Mouse (Mus musculus): ENCODE results near the gene Actr8. TPM values are rescaled to one million over a fixed set of nuclear protein-coding genes. Genes with fewer than 3 reads are reported as not detected.

The Actr8 gene
- polyA plus RNA-seq (2015; fragmentation: Nextera tagmentation; extraction: Ambion mirVana), result 74.6 TPM in 2 replicates

- Histone ChIP-seq H3K36me3 (peaks cover 65% of the 10 kb centered on the region), H3K9me3 (replicated peaks) (no peaks in the 10 kb centered on the region), H3K4me1 (peaks cover 11% of the 10 kb centered on the region), H3K4me2 (peak within 1 kb of the TSS; percentile 71), H3K4me3 (replicated peaks) (peak within 1 kb of the TSS; percentile 87), H3K9ac (replicated peaks) (peak within 1 kb of the TSS; percentile 92), H3K27ac (replicated peaks) (peak within 1 kb of the TSS; percentile 93), H3K27me3 (replicated peaks) (no peaks in the 10 kb centered on the region)
- peak; percentile 92 for ATAC-seq (ENCODE audit: low FRiP score)
- 2% methylated on average over 43 of the region's 44 CpGs for WGBS
Measured at GRCm38 (mm10) chr14:29978254-29979204, at the start of gene Actr8. Gene Actr8 (plus strand): TSS chr14:29978337.

DNA sequence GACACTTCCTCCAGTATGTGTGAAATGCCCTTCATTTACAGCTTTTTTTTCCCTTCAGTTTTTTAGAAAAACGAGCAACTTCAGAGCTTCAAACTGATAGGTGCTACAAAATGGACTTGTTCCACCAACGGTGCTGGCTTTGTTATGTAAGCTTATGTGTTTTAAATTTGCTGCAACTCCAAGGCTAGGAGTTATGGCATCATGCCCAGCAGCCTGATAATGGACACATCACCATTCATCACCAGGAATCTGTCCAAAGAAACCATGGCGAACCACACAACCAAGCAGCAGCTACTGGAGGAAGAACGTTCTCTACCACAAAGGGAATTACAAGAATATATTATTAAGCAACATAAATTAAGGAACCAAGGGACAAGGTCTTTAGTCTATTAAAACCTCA lies 49.2 kb upstream of the Actr8 start:
- Histone ChIP-seq H3K4me3 (replicated peaks) (no peak overlapping the region), H3K4me1 (no peaks in the 10 kb centered on the region), H3K4me2 (no peak overlapping the region), H3K36me3 (no peaks in the 10 kb centered on the region), H3K27me3 (replicated peaks) (no peaks in the 10 kb centered on the region), H3K27ac (replicated peaks) (no peak overlapping the region), H3K9me3 (replicated peaks) (0 out of 2 replicates have a peak, but pooled peaks cover 3% of the 10 kb centered on the region), H3K9ac (replicated peaks) (no peak overlapping the region)
- 57% methylated on average over 4 of the region's 4 CpGs for WGBS
- ATAC-seq (ENCODE audit: low FRiP score), result no peak

GRCm38 (mm10) chr14:29935516-29935915 lies 42.6 kb upstream of the Actr8 start:
- Histone ChIP-seq H3K27ac (replicated peaks) (0 out of 2 replicates have a peak overlapping the region, but pooled peaks have one; percentile 24), H3K36me3 (no peaks in the 10 kb centered on the region), H3K9me3 (replicated peaks) (no peaks in the 10 kb centered on the region), H3K9ac (replicated peaks) (no peak overlapping the region), H3K4me3 (replicated peaks) (no peak overlapping the region), H3K27me3 (replicated peaks) (no peaks in the 10 kb centered on the region), H3K4me1 (peaks cover 9% of the 10 kb centered on the region), H3K4me2 (no peak overlapping the region)
- WGBS, result 25% methylated on average over 5 of the region's 5 CpGs
- ATAC-seq (ENCODE audit: low FRiP score), result no peak

GRCm38 (mm10) chr14:29937466-29937865 lies 40.7 kb upstream of the Actr8 start:
- peaks cover 9% of the 10 kb centered on the region for H3K4me1 ChIP-seq
- H3K27me3 ChIP-seq (replicated peaks), result 0 out of 2 replicates have a peak, but pooled peaks cover 3% of the 10 kb centered on the region
- H3K27ac ChIP-seq (replicated peaks), result no peak overlapping the region
- no peaks in the 10 kb centered on the region for H3K9me3 ChIP-seq (replicated peaks)
- H3K9ac ChIP-seq (replicated peaks), result no peak overlapping the region
- H3K4me3 ChIP-seq (replicated peaks), result no peak overlapping the region
- H3K36me3 ChIP-seq, result no peaks in the 10 kb centered on the region
- 85% methylated on average over 15 of the region's 15 CpGs for WGBS
- ATAC-seq (ENCODE audit: low FRiP score), result no peak
- H3K4me2 ChIP-seq, result no peak overlapping the region

DNA sequence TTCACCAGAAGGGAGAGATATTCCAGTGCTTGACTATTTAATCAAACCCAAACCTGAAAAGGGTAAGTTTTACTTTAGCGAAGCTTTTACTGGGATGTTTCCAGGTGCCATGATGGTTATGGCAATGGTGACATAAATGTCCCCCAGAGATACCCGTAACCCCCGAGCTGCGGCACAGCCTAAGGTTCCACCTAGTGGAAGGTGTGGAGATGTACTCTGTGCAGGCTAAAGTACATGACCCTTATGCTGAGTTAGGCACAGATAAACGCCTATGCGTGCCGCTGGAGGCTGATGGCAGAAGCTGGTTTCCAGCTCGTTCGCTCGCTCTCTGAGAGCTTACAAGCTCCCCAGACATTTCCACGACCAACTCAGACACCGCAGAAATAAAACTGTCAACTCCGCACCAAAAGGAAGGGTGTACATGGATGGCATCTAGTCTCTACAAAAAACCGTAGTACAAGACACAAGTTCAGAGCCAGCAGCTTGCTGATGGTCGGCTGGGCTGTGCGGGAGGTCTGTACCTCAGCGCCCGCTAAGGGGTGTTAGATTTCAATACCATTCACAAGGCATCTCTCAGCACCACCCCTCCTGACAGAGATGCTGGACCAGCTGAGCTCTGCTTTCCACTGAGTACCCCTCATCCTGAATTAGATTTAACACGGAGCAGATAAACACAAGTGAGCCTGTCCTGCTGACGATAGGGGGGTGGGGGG lies 38.4 kb upstream of the Actr8 start:
- Histone ChIP-seq H3K4me1 (peaks cover 9% of the 10 kb centered on the region), H3K27ac (replicated peaks) (no peak overlapping the region), H3K36me3 (no peaks in the 10 kb centered on the region), H3K9ac (replicated peaks) (no peak overlapping the region), H3K4me3 (replicated peaks) (no peak overlapping the region), H3K9me3 (replicated peaks) (no peaks in the 10 kb centered on the region), H3K27me3 (replicated peaks) (0 out of 2 replicates have a peak, but pooled peaks cover 3% of the 10 kb centered on the region), H3K4me2 (peak overlapping the region; percentile 13; the same call in 1 of the 2 replicates)
- 56% methylated on average over 20 of the region's 20 CpGs for WGBS
- ATAC-seq (ENCODE audit: low FRiP score), result no peak

GRCm38 (mm10) chr14:29940313-29940812 lies 37.8 kb upstream of the Actr8 start:
- ATAC-seq (ENCODE audit: low FRiP score), result no peak
- H3K4me1 ChIP-seq, result peaks cover 9% of the 10 kb centered on the region
- peak overlapping the region; percentile 13; the same call in 1 of the 2 replicates for H3K4me2 ChIP-seq
- no peak overlapping the region for H3K9ac ChIP-seq (replicated peaks)
- H3K9me3 ChIP-seq (replicated peaks), result no peaks in the 10 kb centered on the region
- H3K27me3 ChIP-seq (replicated peaks), result 0 out of 2 replicates have a peak, but pooled peaks cover 3% of the 10 kb centered on the region
- WGBS, result 35% methylated on average over 10 of the region's 10 CpGs
- H3K27ac ChIP-seq (replicated peaks), result no peak overlapping the region
- H3K4me3 ChIP-seq (replicated peaks), result no peak overlapping the region
- no peaks in the 10 kb centered on the region for H3K36me3 ChIP-seq

DNA sequence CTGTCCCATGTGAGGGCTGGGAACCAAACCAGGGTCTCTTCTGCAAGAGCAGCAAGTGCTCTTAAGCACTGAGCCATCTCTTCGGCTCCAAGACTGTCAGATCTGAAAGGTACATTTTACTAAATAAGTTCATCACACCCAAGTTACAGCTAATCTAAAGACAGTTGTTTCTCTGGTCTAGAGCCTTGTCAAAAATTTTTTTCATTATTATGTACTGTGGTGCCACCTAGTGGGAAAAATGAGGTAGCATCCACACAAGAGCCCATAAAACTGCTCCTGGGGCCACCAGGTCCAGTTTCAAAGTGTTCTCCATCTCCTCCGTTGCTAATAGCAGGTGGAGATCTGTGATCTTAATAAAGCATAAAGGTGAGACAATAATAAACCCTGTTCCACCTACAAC lies 37.3 kb upstream of the Actr8 start:
- Histone ChIP-seq H3K27ac (replicated peaks) (no peak overlapping the region), H3K9ac (replicated peaks) (no peak overlapping the region), H3K9me3 (replicated peaks) (no peaks in the 10 kb centered on the region), H3K36me3 (no peaks in the 10 kb centered on the region), H3K27me3 (replicated peaks) (0 out of 2 replicates have a peak, but pooled peaks cover 3% of the 10 kb centered on the region), H3K4me1 (peaks cover 9% of the 10 kb centered on the region), H3K4me3 (replicated peaks) (no peak overlapping the region), H3K4me2 (no peak overlapping the region)
- 24% methylated on average over 2 of the region's 2 CpGs for WGBS
- no peak for ATAC-seq (ENCODE audit: low FRiP score)

DNA sequence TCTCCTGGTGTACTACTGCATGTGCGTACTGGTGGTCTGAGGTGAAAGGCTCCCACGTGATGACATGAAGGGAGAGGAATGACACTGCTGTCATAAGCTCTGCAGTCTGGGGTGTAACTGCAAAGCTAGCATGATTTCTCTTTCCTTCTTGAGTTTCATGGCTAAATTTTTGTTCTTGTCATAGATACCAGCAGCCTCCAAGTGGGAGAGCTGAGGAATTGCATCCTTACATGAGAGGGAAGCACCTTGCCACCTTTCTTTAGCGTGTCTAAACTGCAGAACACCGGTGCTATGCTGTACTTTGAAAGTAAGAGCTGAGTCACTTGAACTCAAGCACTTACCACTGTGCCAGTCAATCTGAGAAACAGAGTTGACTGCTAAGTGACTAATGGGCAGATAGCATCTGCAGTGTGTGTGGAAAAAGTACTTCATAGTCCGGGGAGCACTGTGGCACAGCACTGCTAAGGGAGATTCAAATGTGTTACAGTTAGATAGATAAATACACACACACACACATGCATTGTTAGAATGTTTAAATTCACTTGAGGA lies 31.3 kb upstream of the Actr8 start:
- no peak overlapping the region for H3K4me3 ChIP-seq (replicated peaks)
- WGBS, result 80% methylated on average over 5 of the region's 5 CpGs
- H3K36me3 ChIP-seq, result no peaks in the 10 kb centered on the region
- no peak overlapping the region for H3K9ac ChIP-seq (replicated peaks)
- 0 out of 2 replicates have a peak, but pooled peaks cover 1% of the 10 kb centered on the region for H3K27me3 ChIP-seq (replicated peaks)
- no peak for ATAC-seq (ENCODE audit: low FRiP score)
- no peak overlapping the region for H3K27ac ChIP-seq (replicated peaks)
- no peaks in the 10 kb centered on the region for H3K9me3 ChIP-seq (replicated peaks)
- H3K4me1 ChIP-seq, result no peaks in the 10 kb centered on the region
- H3K4me2 ChIP-seq, result no peak overlapping the region

DNA sequence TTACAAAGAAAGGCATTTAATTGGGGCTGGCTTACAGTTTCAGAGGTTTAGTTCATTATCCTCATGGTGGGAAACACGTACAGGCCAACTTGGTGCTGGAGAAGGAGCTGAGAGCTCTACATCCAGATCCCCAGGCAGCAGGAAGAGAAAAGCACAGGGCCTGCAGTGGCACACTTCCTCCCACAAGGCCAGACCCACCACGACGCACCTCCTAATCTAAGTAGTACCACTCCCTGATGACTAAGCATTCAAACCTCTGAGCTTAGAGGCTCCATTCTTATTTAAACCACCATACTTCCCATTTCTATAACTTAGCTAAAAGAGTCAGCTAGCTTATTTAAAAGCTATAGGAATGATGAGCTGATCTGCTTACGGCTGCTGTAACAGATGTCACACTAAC lies 27.3 kb upstream of the Actr8 start:
- 90% methylated on average over 4 of the region's 4 CpGs for WGBS
- no peak overlapping the region for H3K4me2 ChIP-seq
- ATAC-seq (ENCODE audit: low FRiP score), result no peak
- no peaks in the 10 kb centered on the region for H3K36me3 ChIP-seq
- H3K9me3 ChIP-seq (replicated peaks), result no peaks in the 10 kb centered on the region
- no peaks in the 10 kb centered on the region for H3K4me1 ChIP-seq
- no peak overlapping the region for H3K27ac ChIP-seq (replicated peaks)
- no peaks in the 10 kb centered on the region for H3K27me3 ChIP-seq (replicated peaks)
- no peak overlapping the region for H3K9ac ChIP-seq (replicated peaks)
- H3K4me3 ChIP-seq (replicated peaks), result no peak overlapping the region

DNA sequence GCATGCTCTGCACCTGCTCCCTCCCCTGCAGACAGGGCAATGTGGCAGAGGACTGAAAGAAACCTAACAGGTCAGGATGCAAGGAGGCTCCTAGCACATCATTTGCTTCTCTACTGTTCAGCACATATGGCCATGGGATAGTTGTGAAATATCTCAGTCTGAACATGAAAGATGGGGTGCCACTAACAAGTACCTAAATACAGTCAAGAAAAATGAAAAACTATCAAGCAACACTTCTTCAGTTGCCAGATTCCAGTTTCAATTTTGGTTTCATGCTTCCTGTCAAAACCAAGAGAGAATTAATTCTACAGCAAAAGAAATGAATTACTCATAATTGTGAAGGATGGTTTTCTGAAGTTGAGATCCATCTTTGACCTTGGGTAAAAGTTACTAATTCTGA lies 20.7 kb upstream of the Actr8 start:
- Histone ChIP-seq H3K9me3 (replicated peaks) (no peaks in the 10 kb centered on the region), H3K4me3 (replicated peaks) (no peak overlapping the region), H3K4me1 (no peaks in the 10 kb centered on the region), H3K36me3 (no peaks in the 10 kb centered on the region), H3K27me3 (replicated peaks) (peaks cover 3% of the 10 kb centered on the region; the same call in 1 of the 2 replicates), H3K27ac (replicated peaks) (no peak overlapping the region), H3K4me2 (no peak overlapping the region), H3K9ac (replicated peaks) (no peak overlapping the region)
- ATAC-seq (ENCODE audit: low FRiP score), result no peak

DNA sequence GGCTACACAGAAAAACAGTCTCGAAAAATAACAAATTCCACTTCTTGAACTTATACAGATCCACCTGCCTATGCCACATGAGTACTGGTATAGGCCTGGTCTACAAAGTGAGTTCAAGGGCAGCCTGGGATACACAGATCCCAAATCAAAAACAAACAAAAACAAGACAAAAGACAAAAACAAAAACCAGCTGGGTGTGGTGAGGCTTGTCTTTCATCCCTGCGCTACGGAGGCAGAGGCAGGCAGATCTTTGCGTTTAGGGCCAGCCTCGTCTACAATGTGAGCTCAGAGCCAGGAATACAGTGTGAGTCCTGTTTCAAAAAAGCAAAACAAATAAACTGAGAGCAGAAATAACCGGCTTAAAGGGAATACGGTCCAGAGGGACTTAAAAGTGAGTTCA lies 10.5 kb upstream of the Actr8 start:
- peaks cover 3% of the 10 kb centered on the region; the same call in 1 of the 2 replicates for H3K27me3 ChIP-seq (replicated peaks)
- H3K4me1 ChIP-seq, result peaks cover 29% of the 10 kb centered on the region
- H3K27ac ChIP-seq (replicated peaks), result peak overlapping the region; percentile 83
- H3K9me3 ChIP-seq (replicated peaks), result no peaks in the 10 kb centered on the region
- peaks cover 24% of the 10 kb centered on the region for H3K36me3 ChIP-seq
- WGBS, result 66% methylated on average over 7 of the region's 7 CpGs
- peak overlapping the region; percentile 77 for H3K4me2 ChIP-seq
- peak; percentile 10; the same call in 1 of the 2 replicates for ATAC-seq (ENCODE audit: low FRiP score)
- H3K4me3 ChIP-seq (replicated peaks), result peak overlapping the region; percentile 79
- H3K9ac ChIP-seq (replicated peaks), result peak overlapping the region; percentile 60
